Mouse (Mus musculus) liver, adult 2 months (tissue): ENCODE measurements around the gene Napepld. TPM values are rescaled to one million over a fixed set of nuclear protein-coding genes. Genes with fewer than 3 reads are reported as not detected.

Experiments
- DNase-seq: peaks from one replicate; pipeline ENCODE4 v3.0.0-alpha.2; 2011; ENCODE audit warnings: low read depth, low spot score; ENCODE audit errors: extremely low read depth
- H3K27ac ChIP-seq: fragments of 200-500 bp; replicated peaks from 2 replicates; pipeline ENCODE4 v1.5.1; 2012; ENCODE audit warnings: low read depth, mild to moderate bottlenecking, control low read depth, inconsistent platforms, low read length; ENCODE audit not compliant: insufficient read depth
- H3K27me3 ChIP-seq: fragments of 200-500 bp; 2 replicates; pipeline ENCODE4 v1.6.1; 2012; ENCODE audit warnings: mild to moderate bottlenecking, moderate library complexity, low read length, inconsistent platforms; ENCODE audit not compliant: control insufficient read depth, insufficient read depth
- H3K36me3 ChIP-seq: fragments of 200-500 bp; 2 replicates; pipeline ENCODE4 v1.6.1; 2012; ENCODE audit warnings: low read length, inconsistent platforms; ENCODE audit not compliant: control insufficient read depth, insufficient read depth
- H3K4me1 ChIP-seq: fragments of 200-500 bp; 2 replicates; pipeline ENCODE4 v1.6.1; 2011; ENCODE audit warnings: low read length; ENCODE audit not compliant: control insufficient read depth, insufficient read depth
- H3K4me3 ChIP-seq: fragments of 200-500 bp; 2 replicates; pipeline ENCODE4 v1.5.1; 2011; ENCODE audit warnings: low read depth, mild to moderate bottlenecking, control low read depth, low read length, moderate library complexity; ENCODE audit not compliant: insufficient read depth
- H3K79me2 ChIP-seq: fragments of 200-500 bp; 2 replicates; pipeline ENCODE4 v1.6.1; 2012; ENCODE audit warnings: inconsistent platforms, mild to moderate bottlenecking, low read length, moderate library complexity; ENCODE audit not compliant: control insufficient read depth, insufficient read depth
- H3K9ac ChIP-seq: fragments of 200-500 bp; 2 replicates; pipeline ENCODE4 v1.6.1; 2012; ENCODE audit warnings: low read depth, mild to moderate bottlenecking, control low read depth, inconsistent platforms, low read length
- CTCF ChIP-seq: fragments of 200-500 bp; IDR thresholded peaks from 2 replicates; pipeline ENCODE4 v1.5.1; 2011; ENCODE audit warnings: low read depth, low read length, control low read depth
- POLR2A ChIP-seq: fragments of 200-500 bp; IDR thresholded peaks from 2 replicates; pipeline ENCODE4 v1.6.1; 2011; ENCODE audit warnings: low read length, control low read depth; ENCODE audit not compliant: insufficient read depth; ENCODE audit errors: extremely low read depth
- WGBS: fragments of 180-500 bp; shearing (Covaris S2); methylation state at CpG from one replicate; pipeline ENCODE4 v1.1.7; 2018; 5-methylcytosine and 5-hydroxymethylcytosine counted together
- polyA plus RNA-seq: library from polyadenylated mRNA; depleted of rRNA; stranded (reverse); fragments of >200 nt; gene quantifications from 2 replicates; pipeline ENCODE4 v1.2.3, GENCODE M21; 2012
- total RNA-seq: library from RNA; depleted of rRNA; stranded (reverse); fragments of >200 nt; gene quantifications from 2 replicates; pipeline ENCODE4 v1.2.3, GENCODE M21; 2014

Gene Napepld
- total and polyA plus RNA-seq, 2 experiments: 0.40 to 0.83 TPM

- Histone ChIP-seq H3K4me1 (no peaks in the 10 kb centered on the region), H3K27me3 (no peaks in the 10 kb centered on the region), H3K36me3 (peaks cover 6% of the 10 kb centered on the region; the same call in 1 of the 2 replicates), H3K27ac (no peak overlapping the region), H3K79me2 (no peaks in the 10 kb centered on the region), H3K4me3 (no peak overlapping the region), H3K9ac (no peak overlapping the region)
- WGBS: 38% methylated on average over 11 of the region's 11 CpGs
- DNase-seq: peak; percentile 69
- TF ChIP-seq CTCF (peak; percentile 89), POLR2A (no peak)
Observed at GRCm38 (mm10) chr5:21658623-21659395, 42.4 kb downstream of the Napepld start.

DNA sequence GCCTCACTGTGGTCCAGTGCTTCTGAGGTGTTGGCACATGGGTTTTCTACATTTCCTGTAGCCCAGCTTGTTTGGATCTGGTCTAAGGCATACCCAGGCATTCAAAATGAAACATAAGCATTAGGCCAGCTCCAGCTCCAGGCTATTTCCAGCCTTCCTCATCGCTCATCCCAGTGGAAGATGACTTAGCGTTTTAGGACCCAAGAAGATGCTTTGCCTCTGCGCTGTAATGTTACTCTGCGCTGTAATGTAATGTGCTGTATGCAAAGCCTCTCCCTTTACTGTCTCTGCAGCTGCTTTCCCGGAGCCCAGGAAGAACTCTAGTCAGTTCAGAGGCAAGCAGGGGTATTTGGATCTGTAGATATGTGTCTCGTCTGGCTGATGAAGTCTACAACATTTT is 43.2 kb downstream of the Napepld start:
- DNase-seq: no peak
- Histone ChIP-seq H3K79me2 (no peaks in the 10 kb centered on the region), H3K36me3 (peaks cover 12% of the 10 kb centered on the region), H3K4me1 (no peaks in the 10 kb centered on the region), H3K9ac (no peak overlapping the region), H3K27ac (no peak overlapping the region), H3K27me3 (no peaks in the 10 kb centered on the region), H3K4me3 (no peak overlapping the region)
- TF ChIP-seq CTCF: no peak
- no peak for TF ChIP-seq POLR2A
- WGBS: 92% methylated on average over 6 of the region's 6 CpGs

GRCm38 (mm10) chr5:21656912-21657311 is 44.3 kb downstream of the Napepld start:
- no peak overlapping the region for H3K9ac ChIP-seq
- DNase-seq: no peak
- 95% methylated on average over 9 of the region's 9 CpGs for WGBS
- H3K79me2 ChIP-seq: no peaks in the 10 kb centered on the region
- no peaks in the 10 kb centered on the region for H3K27me3 ChIP-seq
- H3K27ac ChIP-seq: no peak overlapping the region
- no peak overlapping the region for H3K4me3 ChIP-seq
- peaks cover 20% of the 10 kb centered on the region for H3K36me3 ChIP-seq
- no peak for TF ChIP-seq CTCF
- TF ChIP-seq POLR2A: no peak
- no peaks in the 10 kb centered on the region for H3K4me1 ChIP-seq

DNA sequence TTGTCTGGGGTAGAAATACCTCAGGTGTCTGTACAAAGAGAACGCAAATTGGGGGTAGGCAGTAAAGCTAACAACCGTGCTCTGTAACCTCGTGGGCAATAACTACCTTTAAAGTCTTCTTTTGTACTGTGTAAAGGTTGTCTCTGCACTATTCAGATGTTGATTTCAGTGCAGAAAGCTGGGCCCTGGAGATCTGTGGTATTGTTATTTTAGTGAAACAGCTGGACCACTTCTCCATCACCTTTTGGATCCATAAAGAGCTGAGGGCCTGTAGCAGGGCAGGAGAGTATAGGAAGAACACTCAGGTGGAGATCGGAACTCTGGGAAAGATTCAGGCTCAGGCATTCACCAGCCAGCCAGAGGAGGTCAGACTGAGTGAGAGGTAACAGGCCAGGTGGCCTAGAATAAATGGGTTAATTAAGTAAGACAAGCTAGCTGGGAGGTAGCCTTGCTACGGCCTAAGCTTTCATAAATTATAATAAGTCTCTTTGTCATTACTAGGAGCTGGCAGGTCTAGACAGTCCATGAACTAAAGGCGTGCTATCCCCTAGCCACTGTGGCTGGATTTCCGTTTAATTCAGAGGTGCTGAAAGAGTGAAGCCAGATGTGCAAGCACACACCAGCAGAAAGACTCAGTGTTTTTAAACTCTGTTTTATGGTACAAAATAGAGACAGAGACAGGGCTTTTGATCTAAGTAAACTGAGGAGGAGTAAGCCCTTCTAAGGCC is 49.1 kb downstream of the Napepld start:
- Histone ChIP-seq H3K4me3 (no peak overlapping the region), H3K27ac (no peak overlapping the region), H3K9ac (no peak overlapping the region), H3K36me3 (peaks cover 42% of the 10 kb centered on the region), H3K79me2 (no peaks in the 10 kb centered on the region), H3K4me1 (no peaks in the 10 kb centered on the region), H3K27me3 (no peaks in the 10 kb centered on the region)
- TF ChIP-seq CTCF (no peak), POLR2A (no peak)
- 90% methylated on average over 7 of the region's 7 CpGs for WGBS
- DNase-seq: no peak

- Histone ChIP-seq H3K4me1 (peaks cover 4% of the 10 kb centered on the region; the same call in 1 of the 2 replicates), H3K4me3 (no peak overlapping the region), H3K27me3 (no peaks in the 10 kb centered on the region), H3K36me3 (peaks cover 41% of the 10 kb centered on the region), H3K79me2 (no peaks in the 10 kb centered on the region), H3K9ac (no peak overlapping the region), H3K27ac (no peak overlapping the region)
- TF ChIP-seq POLR2A (no peak), CTCF (no peak)
- DNase-seq: no peak
- 88% methylated on average over 2 of the region's 2 CpGs for WGBS
Observed at GRCm38 (mm10) chr5:21650736-21651135, 50.5 kb downstream of the Napepld start.
